Mouse (Mus musculus): ENCODE results near the gene Rpl3l.

GRCm38 (mm10) chr17:24689251-24690081 lies 38.2 kb upstream of the Rpl3l start, which contains the start of gene Syngr3:
- TF ChIP-seq POLR2A (IDR thresholded peaks at IDR 0.05; ENCODE audit: extremely low read depth, insufficient read depth, low read length) = no peak
- TF ChIP-seq CTCF (IDR thresholded peaks at IDR 0.05; ENCODE audit: low read depth, low read length) = no peak
